Mouse (Mus musculus): ENCODE data around the gene Clptm1. TPM values are rescaled to one million over a fixed set of nuclear protein-coding genes. Genes with fewer than 3 reads are reported as not detected.
"Not testable (repeated sequence)": the region's sequence is repeated elsewhere in the genome, so short reads cannot be mapped to it uniquely, and the experiment has no call there.

Gene Clptm1
- polyA plus RNA-seq, 1 experiment from 2014 or later: 99.9 TPM

GRCm38 (mm10) chr7:19688101-19688500 is 23.3 kb upstream of the Clptm1 start:
- peaks cover 18% of the 10 kb centered on the region for H3K4me1 ChIP-seq (replicated peaks)
- no peaks in the 10 kb centered on the region for H3K36me3 ChIP-seq
- no peak overlapping the region for H3K27ac ChIP-seq
- WGBS: 90% methylated on average over 10 of the region's 10 CpGs
- no peaks in the 10 kb centered on the region for H3K27me3 ChIP-seq (ENCODE audit: insufficient read depth, poor library complexity, severe bottlenecking)
- no peak for DNase-seq (ENCODE audit: low spot score)
- H3K4me3 ChIP-seq: no peak overlapping the region
- H3K9me3 ChIP-seq: no peaks in the 10 kb centered on the region

GRCm38 (mm10) chr7:19686927-19687583 is 22.2 kb upstream of the Clptm1 start:
- H3K9me3 ChIP-seq; H3K36me3 ChIP-seq; H3K27ac ChIP-seq; H3K27me3 ChIP-seq (ENCODE audit: insufficient read depth, poor library complexity, severe bottlenecking); DNase-seq (ENCODE audit: low spot score); H3K4me3 ChIP-seq; H3K4me1 ChIP-seq (replicated peaks): not testable (repeated sequence)
- 75% methylated on average over 8 of the region's 8 CpGs for WGBS

- no peaks in the 10 kb centered on the region for H3K36me3 ChIP-seq
These were observed 21.7 kb upstream of the Clptm1 start for GRCm38 (mm10) chr7:19686521-19686920.

GRCm38 (mm10) chr7:19685374-19685773 is 20.5 kb upstream of the Clptm1 start:
- Histone ChIP-seq H3K9me3 (no peaks in the 10 kb centered on the region), H3K36me3 (no peaks in the 10 kb centered on the region), H3K4me1 (replicated peaks) (no peaks in the 10 kb centered on the region), H3K27ac (no peak overlapping the region), H3K27me3 (ENCODE audit: insufficient read depth, poor library complexity, severe bottlenecking) (no peaks in the 10 kb centered on the region), H3K4me3 (no peak overlapping the region)
- WGBS: 69% methylated on average over 4 of the region's 4 CpGs
- DNase-seq (ENCODE audit: low spot score): no peak

More at GRCm38 (mm10) chr7:19686521-19686920, 21.7 kb upstream of the Clptm1 start:
- 90% methylated on average over 6 of the region's 6 CpGs for WGBS
- no peak for DNase-seq (ENCODE audit: low spot score)
- peaks cover 2% of the 10 kb centered on the region; the same call in 1 of the 2 replicates for H3K4me1 ChIP-seq (replicated peaks)
- no peaks in the 10 kb centered on the region for H3K27me3 ChIP-seq (ENCODE audit: insufficient read depth, poor library complexity, severe bottlenecking)
- H3K9me3 ChIP-seq: no peaks in the 10 kb centered on the region
- no peak overlapping the region for H3K4me3 ChIP-seq
- no peak overlapping the region for H3K27ac ChIP-seq

GRCm38 (mm10) chr7:19683771-19684201 is 19.0 kb upstream of the Clptm1 start:
- Histone ChIP-seq H3K27me3 (ENCODE audit: insufficient read depth, poor library complexity, severe bottlenecking) (no peaks in the 10 kb centered on the region), H3K27ac (no peak overlapping the region), H3K4me3 (no peak overlapping the region), H3K36me3 (no peaks in the 10 kb centered on the region), H3K9me3 (no peaks in the 10 kb centered on the region), H3K4me1 (replicated peaks) (no peaks in the 10 kb centered on the region)
- DNase-seq (ENCODE audit: low spot score): no peak
- WGBS: 80% methylated on average over 6 of the region's 6 CpGs

GRCm38 (mm10) chr7:19682979-19683378 is 18.1 kb upstream of the Clptm1 start:
- Histone ChIP-seq H3K27me3 (ENCODE audit: insufficient read depth, poor library complexity, severe bottlenecking) (no peaks in the 10 kb centered on the region), H3K9me3 (no peaks in the 10 kb centered on the region), H3K4me1 (replicated peaks) (no peaks in the 10 kb centered on the region), H3K36me3 (no peaks in the 10 kb centered on the region), H3K27ac (no peak overlapping the region), H3K4me3 (no peak overlapping the region)
- WGBS: 85% methylated on average over 3 of the region's 3 CpGs
- no peak for DNase-seq (ENCODE audit: low spot score)

- 64% methylated on average over 8 of the region's 8 CpGs for WGBS
- H3K4me3 ChIP-seq: no peak within 1 kb of the TSS
- no peaks in the 10 kb centered on the region for H3K27me3 ChIP-seq (ENCODE audit: insufficient read depth, poor library complexity, severe bottlenecking)
- H3K9me3 ChIP-seq: no peaks in the 10 kb centered on the region
- H3K36me3 ChIP-seq: no peaks in the 10 kb centered on the region
- H3K27ac ChIP-seq: no peak within 1 kb of the TSS
- no peak for DNase-seq (ENCODE audit: low spot score)
- no peaks in the 10 kb centered on the region for H3K4me1 ChIP-seq (replicated peaks)
These were observed 16.4 kb upstream of the Clptm1 start, which contains the start of the genes Gm44805 and Apoc4 for GRCm38 (mm10) chr7:19681202-19681694. Gene Gm44805, minus strand, starts transcription at chr7:19681423. Gene Apoc4, minus strand, starts transcription at chr7:19681479.

- Histone ChIP-seq H3K36me3 (no peaks in the 10 kb centered on the region), H3K4me1 (replicated peaks) (no peaks in the 10 kb centered on the region), H3K9me3 (no peaks in the 10 kb centered on the region), H3K27ac (no peak overlapping the region), H3K4me3 (no peak overlapping the region), H3K27me3 (ENCODE audit: insufficient read depth, poor library complexity, severe bottlenecking) (no peaks in the 10 kb centered on the region)
- WGBS: 85% methylated on average over 2 of the region's 2 CpGs
- no peak for DNase-seq (ENCODE audit: low spot score)
These were observed 15.9 kb upstream of the Clptm1 start for GRCm38 (mm10) chr7:19680702-19681101.

- Histone ChIP-seq H3K27me3 (ENCODE audit: insufficient read depth, poor library complexity, severe bottlenecking) (no peaks in the 10 kb centered on the region), H3K4me1 (replicated peaks) (no peaks in the 10 kb centered on the region), H3K9me3 (no peaks in the 10 kb centered on the region), H3K36me3 (no peaks in the 10 kb centered on the region), H3K4me3 (no peak overlapping the region), H3K27ac (no peak overlapping the region)
- 91% methylated on average over 3 of the region's 3 CpGs for WGBS
- DNase-seq (ENCODE audit: low spot score): no peak
These were observed 14.1 kb upstream of the Clptm1 start for GRCm38 (mm10) chr7:19678901-19679300.

GRCm38 (mm10) chr7:19677872-19678271 is 13.0 kb upstream of the Clptm1 start, which contains the start of gene Apoc2:
Gene Apoc2, minus strand, starts transcription at chr7:19677941.
- no peak for DNase-seq (ENCODE audit: low spot score)
- WGBS: 75% methylated on average over 8 of the region's 8 CpGs
- no peaks in the 10 kb centered on the region for H3K4me1 ChIP-seq (replicated peaks)

GRCm38 (mm10) chr7:19676662-19677061 is 11.8 kb upstream of the Clptm1 start:
- no peak overlapping the region for H3K4me3 ChIP-seq
- WGBS: 82% methylated on average over 1 of the region's 1 CpGs
- no peaks in the 10 kb centered on the region for H3K27me3 ChIP-seq (ENCODE audit: insufficient read depth, poor library complexity, severe bottlenecking)
- no peak for DNase-seq (ENCODE audit: low spot score)
- H3K27ac ChIP-seq: no peak overlapping the region
- H3K9me3 ChIP-seq: no peaks in the 10 kb centered on the region
- no peaks in the 10 kb centered on the region for H3K4me1 ChIP-seq (replicated peaks)
- no peaks in the 10 kb centered on the region for H3K36me3 ChIP-seq

More at GRCm38 (mm10) chr7:19677872-19678271, 13.0 kb upstream of the Clptm1 start, which contains the start of gene Apoc2:
- Histone ChIP-seq H3K4me3 (no peak within 1 kb of the TSS), H3K9me3 (no peaks in the 10 kb centered on the region), H3K36me3 (no peaks in the 10 kb centered on the region), H3K27me3 (ENCODE audit: insufficient read depth, poor library complexity, severe bottlenecking) (no peaks in the 10 kb centered on the region), H3K27ac (no peak within 1 kb of the TSS)

- Histone ChIP-seq H3K9me3 (no peaks in the 10 kb centered on the region), H3K36me3 (no peaks in the 10 kb centered on the region), H3K27ac (no peak overlapping the region), H3K4me1 (replicated peaks) (no peaks in the 10 kb centered on the region), H3K4me3 (no peak overlapping the region), H3K27me3 (ENCODE audit: insufficient read depth, poor library complexity, severe bottlenecking) (no peaks in the 10 kb centered on the region)
- DNase-seq (ENCODE audit: low spot score): no peak
- WGBS: 81% methylated on average over 10 of the region's 10 CpGs
These were observed 11.0 kb upstream of the Clptm1 start for GRCm38 (mm10) chr7:19675824-19676223.

GRCm38 (mm10) chr7:19673083-19673699 is 8.4 kb upstream of the Clptm1 start:
- no peaks in the 10 kb centered on the region for H3K9me3 ChIP-seq
- no peaks in the 10 kb centered on the region for H3K36me3 ChIP-seq
- no peak for DNase-seq (ENCODE audit: low spot score)
- H3K27ac ChIP-seq: no peak overlapping the region
- H3K27me3 ChIP-seq (ENCODE audit: insufficient read depth, poor library complexity, severe bottlenecking): no peaks in the 10 kb centered on the region
- no peak overlapping the region for H3K4me3 ChIP-seq
- peaks cover 6% of the 10 kb centered on the region for H3K4me1 ChIP-seq (replicated peaks)
- 73% methylated on average over 14 of the region's 14 CpGs for WGBS
